Comparison of ENCODE assay signal across 20 mouse cellular contexts in genomic region chr3:30016766-30017165, GRCm38 (mm10).
"Had no signal": no experiment of that assay in that cellular context is flagged by ENCODE, and none has a peak within 500 bp of the region (broad histone marks: within the 10 kb centered on the region; RNA-seq: fewer than 3 reads in every experiment).

No protein-coding gene starts in this region.

- H3K36me3 ChIP-seq: intestine, embryonic 15.5 days; lung, embryonic 15.5 days; midbrain, embryonic 10.5 days; neural tube, embryonic 13.5 days had no signal

- H3K9me3 ChIP-seq: intestine, embryonic 15.5 days; lung, embryonic 15.5 days; megakaryocyte, embryonic 14.5 days; midbrain, embryonic 10.5 days; neural tube, embryonic 13.5 days had no signal

- H3K4me2 ChIP-seq: intestine, embryonic 15.5 days; liver, embryonic 11.5 days; lung, embryonic 15.5 days; neural tube, embryonic 13.5 days had no signal

- DNase-seq: kidney, adult 18-20 months; kidney, adult 9 months; kidney, postnatal 10 days; kidney, postnatal 4 days; liver, postnatal 0 days; lung, postnatal 10 days; lung, postnatal 36 days; midbrain, embryonic 14.5 days; retina, postnatal 1 day; thymus, adult 2 months; thymus, postnatal 14 days; thymus, postnatal 4 days had no signal

- H3K4me3 ChIP-seq: intestine, embryonic 15.5 days; lung, embryonic 15.5 days; megakaryocyte, embryonic 14.5 days; midbrain, embryonic 10.5 days; neural tube, embryonic 13.5 days had no signal

- H3K27ac ChIP-seq: intestine, embryonic 15.5 days; liver, embryonic 14.5 days; midbrain, embryonic 10.5 days; neural tube, embryonic 13.5 days; stomach, postnatal 0 days had no signal

- ATAC-seq: intestine, embryonic 15.5 days; liver, postnatal 0 days had no signal

- H3K27me3 ChIP-seq: lung, embryonic 15.5 days had no signal

- H3K9ac ChIP-seq: intestine, embryonic 15.5 days; liver, embryonic 14.5 days; liver, postnatal 0 days; lung, embryonic 15.5 days; neural tube, embryonic 13.5 days had no signal
